Mouse (Mus musculus): ENCODE results near the gene Cdadc1. TPM values are rescaled to one million over a fixed set of nuclear protein-coding genes. Genes with fewer than 3 reads are reported as not detected.

The Cdadc1 gene
- polyA plus RNA-seq, 1 experiment from 2014 or later: 38.8 TPM

GRCm38 (mm10) chr14:59530801-59531200, 67.0 kb downstream of the Cdadc1 start:
- Histone ChIP-seq H3K4me1 (replicated peaks; ENCODE audit: control insufficient read depth, insufficient read depth, low read length) (no peaks in the 10 kb centered on the region), H3K27me3 (replicated peaks; ENCODE audit: control insufficient read depth, insufficient read depth, low read length) (no peaks in the 10 kb centered on the region), H3K4me2 (ENCODE audit: low read length) (no peak overlapping the region), H3K36me3 (ENCODE audit: control insufficient read depth, insufficient read depth, low read length) (no peaks in the 10 kb centered on the region), H3K9me3 (ENCODE audit: control insufficient read depth, low read length) (no peaks in the 10 kb centered on the region), H3K4me3 (ENCODE audit: low read depth, low read length) (no peak overlapping the region), H3K9ac (ENCODE audit: low read length) (no peak overlapping the region), H3K27ac (ENCODE audit: low read depth) (no peak overlapping the region)
- no peak for DNase-seq (ENCODE audit: low spot score)
- 84% methylated on average over 1 of the region's 1 CpGs for WGBS
- ATAC-seq (replicated peaks; ENCODE audit: low FRiP score, low TSS enrichment, low read depth): no peak

GRCm38 (mm10) chr14:59525843-59526242, 71.9 kb downstream of the Cdadc1 start:
- H3K9me3 ChIP-seq (ENCODE audit: control insufficient read depth, low read length): no peaks in the 10 kb centered on the region
- H3K4me3 ChIP-seq (ENCODE audit: low read depth, low read length): no peak overlapping the region
- no peaks in the 10 kb centered on the region for H3K36me3 ChIP-seq (ENCODE audit: control insufficient read depth, insufficient read depth, low read length)
- no peak overlapping the region for H3K9ac ChIP-seq (ENCODE audit: low read length)
- H3K4me1 ChIP-seq (replicated peaks; ENCODE audit: control insufficient read depth, insufficient read depth, low read length): no peaks in the 10 kb centered on the region
- WGBS: 76% methylated on average over 5 of the region's 5 CpGs
- H3K27ac ChIP-seq (ENCODE audit: low read depth): no peak overlapping the region
- H3K27me3 ChIP-seq (replicated peaks; ENCODE audit: control insufficient read depth, insufficient read depth, low read length): no peaks in the 10 kb centered on the region
- DNase-seq (ENCODE audit: low spot score) (no peak), ATAC-seq (replicated peaks; ENCODE audit: low FRiP score, low TSS enrichment, low read depth) (no peak)
- no peak overlapping the region for H3K4me2 ChIP-seq (ENCODE audit: low read length)

- H3K4me1 ChIP-seq (replicated peaks; ENCODE audit: control insufficient read depth, insufficient read depth, low read length): no peaks in the 10 kb centered on the region
- no peaks in the 10 kb centered on the region for H3K27me3 ChIP-seq (replicated peaks; ENCODE audit: control insufficient read depth, insufficient read depth, low read length)
- H3K36me3 ChIP-seq (ENCODE audit: control insufficient read depth, insufficient read depth, low read length): no peaks in the 10 kb centered on the region
- H3K4me2 ChIP-seq (ENCODE audit: low read length): no peak overlapping the region
- no peak overlapping the region for H3K9ac ChIP-seq (ENCODE audit: low read length)
- no peak for DNase-seq (ENCODE audit: low spot score)
- H3K9me3 ChIP-seq (ENCODE audit: control insufficient read depth, low read length): no peaks in the 10 kb centered on the region
- no peak for ATAC-seq (replicated peaks; ENCODE audit: low FRiP score, low TSS enrichment, low read depth)
- WGBS: 82% methylated on average over 6 of the region's 6 CpGs
- H3K27ac ChIP-seq (ENCODE audit: low read depth): no peak overlapping the region
- no peak overlapping the region for H3K4me3 ChIP-seq (ENCODE audit: low read depth, low read length)
These were observed 83.8 kb downstream of the Cdadc1 start for GRCm38 (mm10) chr14:59513922-59514444.

Other genes starting within 250 kb of the Cdadc1 start
- gene Phf11d, start 232.5 kb downstream of the Cdadc1 start, polyA plus RNA-seq (2014; fragmentation: Nextera tagmentation; extraction: Ambion mirVana): 2.4 and 3.1 TPM in 2 replicates
- gene Phf11c, start 202.6 kb downstream of the Cdadc1 start, polyA plus RNA-seq (2014; fragmentation: Nextera tagmentation; extraction: Ambion mirVana): 0.71 and 0.91 TPM in 2 replicates
- 8.4 and 11.1 TPM in 2 replicates for gene Setdb2, start 157.1 kb downstream of the Cdadc1 start, polyA plus RNA-seq (2014; fragmentation: Nextera tagmentation; extraction: Ambion mirVana)
- gene Cab39l, start 157.0 kb downstream of the Cdadc1 start, polyA plus RNA-seq (2014; fragmentation: Nextera tagmentation; extraction: Ambion mirVana): 36.2 and 39.7 TPM in 2 replicates
- gene Shisa2, start 27.3 kb upstream of the Cdadc1 start, polyA plus RNA-seq (2014; fragmentation: Nextera tagmentation; extraction: Ambion mirVana): 16.0 and 18.0 TPM in 2 replicates